Comparison of ENCODE assay signal across 8 mouse cellular contexts in the genomic region with DNA sequence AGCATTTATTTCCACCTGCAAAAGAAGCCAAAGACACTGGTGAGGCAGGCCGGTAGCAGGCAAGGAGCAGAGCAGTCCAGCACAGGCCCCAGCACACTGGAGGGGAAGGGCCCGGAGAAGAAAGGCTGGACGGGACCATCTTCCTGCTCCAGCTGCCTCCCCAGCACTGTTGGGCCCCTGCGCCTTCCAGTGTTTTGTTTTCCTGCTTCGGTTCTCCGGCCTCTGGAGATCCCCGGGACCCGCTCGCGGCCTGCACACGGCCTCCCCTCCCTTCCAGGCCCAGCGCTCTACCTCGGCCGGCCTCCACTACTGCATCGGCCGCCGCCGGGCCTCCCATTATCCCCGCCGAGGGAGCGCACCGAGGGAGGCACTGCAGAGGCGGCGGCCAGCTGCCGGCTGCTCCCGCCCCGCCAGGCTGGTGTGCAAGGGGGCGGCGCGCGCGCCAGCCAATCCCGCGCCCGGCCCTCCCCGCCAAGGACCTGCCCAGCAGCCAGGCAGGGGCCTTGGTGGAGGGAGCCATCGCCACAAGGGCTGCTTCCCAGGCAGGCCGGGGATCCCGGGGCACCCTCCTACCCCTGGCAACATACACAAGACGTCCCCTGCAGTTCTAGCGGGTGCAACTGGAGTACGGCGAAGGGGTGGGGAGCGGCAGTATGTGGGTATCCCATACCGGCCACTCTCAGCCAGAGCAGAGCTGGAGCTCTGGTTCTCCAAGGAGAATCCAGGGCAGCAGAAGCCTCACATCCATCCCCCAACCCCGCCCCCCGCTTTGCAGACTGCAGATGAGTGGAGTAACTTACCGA. TPM values are rescaled to one million over a fixed set of nuclear protein-coding genes. Genes with fewer than 3 reads are reported as not detected.
DNase-seq lines count a peak whose midpoint lies in the region; ATAC-seq and TF ChIP-seq lines count a peak whose summit lies in the region.

No protein-coding gene starts in this region.

- peak; percentile 80 for DNase-seq in cerebellum, adult 11 months
- DNase-seq in heart, postnatal 0 days (ENCODE audit: low spot score), result peak; percentile 90
- DNase-seq in kidney, postnatal 36 days, result peak; percentile 93 to 95
- peak; percentile 91 for DNase-seq in neural tube, embryonic 11.5 days (ENCODE audit: low spot score)

- 0 out of 2 replicates have a peak, but pooled peaks have one; percentile 23 for TF ChIP-seq EP300 in heart, postnatal 0 days (IDR thresholded peaks at IDR 0.05; ENCODE audit: low read depth)

- peaks cover 96% of the 10 kb centered on the region for H3K27me3 ChIP-seq in E14TG2a.4 (ENCODE audit: insufficient read depth, low read length)
- no peaks in the 10 kb centered on the region for H3K27me3 ChIP-seq in forebrain, embryonic 13.5 days
- no peaks in the 10 kb centered on the region for H3K27me3 ChIP-seq in heart, postnatal 0 days (ENCODE audit: control insufficient read depth, insufficient read depth, low read length)
- no peaks in the 10 kb centered on the region for H3K27me3 ChIP-seq in liver, embryonic 15.5 days
- no peaks in the 10 kb centered on the region for H3K27me3 ChIP-seq in neural tube, embryonic 11.5 days (ENCODE audit: control insufficient read depth, insufficient read depth, low read length)
- H3K27me3 ChIP-seq in stomach, embryonic 15.5 days (replicated peaks), result no peaks in the 10 kb centered on the region

- peaks cover 41% of the 10 kb centered on the region for H3K4me1 ChIP-seq in E14TG2a.4 (replicated peaks; ENCODE audit: low read depth, low read length)
- H3K4me1 ChIP-seq in forebrain, embryonic 13.5 days, result peaks cover 96% of the 10 kb centered on the region
- H3K4me1 ChIP-seq in heart, postnatal 0 days (ENCODE audit: control insufficient read depth, insufficient read depth), result peaks cover 44% of the 10 kb centered on the region
- H3K4me1 ChIP-seq in liver, embryonic 15.5 days (replicated peaks), result peaks cover 83% of the 10 kb centered on the region
- peaks cover 53% of the 10 kb centered on the region for H3K4me1 ChIP-seq in neural tube, embryonic 11.5 days (ENCODE audit: control insufficient read depth, insufficient read depth, low read length)
- H3K4me1 ChIP-seq in stomach, embryonic 15.5 days, result peaks cover 68% of the 10 kb centered on the region

- no peaks in the 10 kb centered on the region for H3K9me3 ChIP-seq in E14TG2a.4 (ENCODE audit: low read length)
- no peaks in the 10 kb centered on the region for H3K9me3 ChIP-seq in forebrain, embryonic 13.5 days (replicated peaks)
- H3K9me3 ChIP-seq in heart, postnatal 0 days (replicated peaks; ENCODE audit: control insufficient read depth, low read length), result no peaks in the 10 kb centered on the region
- no peaks in the 10 kb centered on the region for H3K9me3 ChIP-seq in liver, embryonic 15.5 days (replicated peaks)
- H3K9me3 ChIP-seq in neural tube, embryonic 11.5 days (ENCODE audit: control insufficient read depth, low read length), result no peaks in the 10 kb centered on the region
- H3K9me3 ChIP-seq in stomach, embryonic 15.5 days, result no peaks in the 10 kb centered on the region

- ATAC-seq in forebrain, embryonic 13.5 days, result peak; percentile 89
- ATAC-seq in heart, postnatal 0 days (ENCODE audit: insufficient read depth, low read depth), result peak; percentile 92
- peak; percentile 96 for ATAC-seq in liver, embryonic 15.5 days (ENCODE audit: insufficient read depth)
- peak; percentile 90 for ATAC-seq in neural tube, embryonic 11.5 days (ENCODE audit: insufficient read depth, low FRiP score, low TSS enrichment)
- ATAC-seq in stomach, embryonic 15.5 days (ENCODE audit: insufficient read depth, low FRiP score, low read depth), result peak; percentile 90

- no peaks in the 10 kb centered on the region for H3K36me3 ChIP-seq in E14TG2a.4 (ENCODE audit: insufficient read depth, low read length)
- H3K36me3 ChIP-seq in forebrain, embryonic 13.5 days (ENCODE audit: poor library complexity, severe bottlenecking), result peaks cover 34% of the 10 kb centered on the region
- H3K36me3 ChIP-seq in heart, postnatal 0 days (replicated peaks; ENCODE audit: control insufficient read depth, insufficient read depth, low read length), result peaks cover 7% of the 10 kb centered on the region; the same call in 1 of the 2 replicates
- H3K36me3 ChIP-seq in liver, embryonic 15.5 days (replicated peaks), result peaks cover 16% of the 10 kb centered on the region; the same call in 1 of the 2 replicates
- peaks cover 2% of the 10 kb centered on the region for H3K36me3 ChIP-seq in neural tube, embryonic 11.5 days (ENCODE audit: control insufficient read depth, insufficient read depth, low read length)
- no peaks in the 10 kb centered on the region for H3K36me3 ChIP-seq in stomach, embryonic 15.5 days

- no peak for TF ChIP-seq CTCF in E14TG2a.4 (conservative IDR thresholded peaks at IDR 0.05; ENCODE audit: low read length)
- TF ChIP-seq CTCF in heart, postnatal 0 days (IDR thresholded peaks at IDR 0.05; ENCODE audit: low read depth), result no peak

- peak overlapping the region; percentile 79 for H3K4me2 ChIP-seq in forebrain, embryonic 13.5 days
- H3K4me2 ChIP-seq in heart, postnatal 0 days (ENCODE audit: low read depth, low read length), result peak overlapping the region; percentile 75
- H3K4me2 ChIP-seq in liver, embryonic 15.5 days, result peak overlapping the region; percentile 97
- H3K4me2 ChIP-seq in neural tube, embryonic 11.5 days (ENCODE audit: low read depth), result peak overlapping the region; percentile 88
- peak overlapping the region; percentile 84 for H3K4me2 ChIP-seq in stomach, embryonic 15.5 days

- H3K4me3 ChIP-seq in E14TG2a.4 (replicated peaks; ENCODE audit: low read length), result peak overlapping the region; percentile 81
- peak overlapping the region; percentile 79 for H3K4me3 ChIP-seq in forebrain, embryonic 13.5 days
- H3K4me3 ChIP-seq in heart, postnatal 0 days (ENCODE audit: low read depth, low read length), result peak overlapping the region; percentile 67
- H3K4me3 ChIP-seq in liver, embryonic 15.5 days (replicated peaks), result peak overlapping the region; percentile 74
- peak overlapping the region; percentile 79 for H3K4me3 ChIP-seq in neural tube, embryonic 11.5 days (ENCODE audit: low read depth, low read length)
- peak overlapping the region; percentile 65 for H3K4me3 ChIP-seq in stomach, embryonic 15.5 days (replicated peaks)

- H3K27ac ChIP-seq in forebrain, embryonic 13.5 days, result peak overlapping the region; percentile 99
- peak overlapping the region; percentile 86 for H3K27ac ChIP-seq in heart, postnatal 0 days (ENCODE audit: low read depth)
- H3K27ac ChIP-seq in liver, embryonic 15.5 days (replicated peaks), result peak overlapping the region; percentile 87
- H3K27ac ChIP-seq in neural tube, embryonic 11.5 days (ENCODE audit: low read depth, low read length), result peak overlapping the region; percentile 96
- H3K27ac ChIP-seq in stomach, embryonic 15.5 days, result peak overlapping the region; percentile 96

- peak overlapping the region; percentile 93 for H3K9ac ChIP-seq in forebrain, embryonic 13.5 days
- peak overlapping the region; percentile 76 for H3K9ac ChIP-seq in heart, postnatal 0 days (replicated peaks; ENCODE audit: low read depth, low read length)
- H3K9ac ChIP-seq in liver, embryonic 15.5 days, result peak overlapping the region; percentile 76
- H3K9ac ChIP-seq in neural tube, embryonic 11.5 days (ENCODE audit: low read length), result peak overlapping the region; percentile 91
- H3K9ac ChIP-seq in stomach, embryonic 15.5 days, result peak overlapping the region; percentile 76

- WGBS in forebrain, embryonic 13.5 days, result under 1% methylated on average over 48 of the region's 48 CpGs
- WGBS in heart, postnatal 0 days, result 1% methylated on average over 47 of the region's 48 CpGs
- WGBS in liver, embryonic 15.5 days (ENCODE audit: insufficient replicate concordance), result 1% methylated on average over 48 of the region's 48 CpGs
- under 1% methylated on average over 47 of the region's 48 CpGs for WGBS in neural tube, embryonic 11.5 days
- under 1% methylated on average over 46 of the region's 48 CpGs for whole genome bisulfite sequencing in stomach, embryonic 15.5 days

RNA-seq across cellular contexts. Expression of a gene that starts 17.4 kb away (rescaled TPM):
- 65.3 and 79.4 TPM in 2 replicates for polyA plus RNA-seq in forebrain, embryonic 13.5 days (2015; fragmentation: Nextera tagmentation; extraction: Ambion mirVana)
- total RNA-seq in heart, postnatal 0 days (2014; rRNA removed; ENCODE audit: low replicate concordance), result 14.1 and 17.3 TPM in 2 replicates
- 16.4 and 17.2 TPM in 2 replicates for polyA plus RNA-seq in heart, postnatal 0 days (2015; fragmentation: Nextera tagmentation; extraction: Ambion mirVana)
- polyA plus RNA-seq in liver, embryonic 15.5 days (2015; fragmentation: Nextera tagmentation; extraction: Ambion mirVana), result 10.8 and 11.4 TPM in 2 replicates
- polyA plus RNA-seq in neural tube, embryonic 11.5 days (2014; fragmentation: Nextera tagmentation; extraction: Ambion mirVana), result 47.3 and 48.8 TPM in 2 replicates
- 39.6 and 40.0 TPM in 2 replicates for polyA plus RNA-seq in stomach, embryonic 15.5 days (2015; fragmentation: Nextera tagmentation; extraction: Ambion mirVana)

Comparison
In these comparisons a context has a peak if more than half of its experiments do, and no peak if none do; other contexts are left out.
1. Peak in every context shown above with its lines: DNase-seq, ATAC-seq, H3K4me3 ChIP-seq and H3K27ac ChIP-seq.